Mouse (Mus musculus) heart, postnatal 0 days (tissue): ENCODE results near the gene Skil. TPM values are rescaled to one million over a fixed set of nuclear protein-coding genes. Genes with fewer than 3 reads are reported as not detected.

Experiments
- ATAC-seq: fragments of 200-750 bp; cut with Nextera tagmentation; 2 replicates; pipeline ENCODE4 v1.8.0; 2017; ENCODE audit warnings: low read depth, moderate number of reproducible peaks, moderate library complexity; ENCODE audit not compliant: insufficient read depth
- DNase-seq: peaks from one replicate; pipeline ENCODE4 v3.0.0-alpha.2; 2016; ENCODE audit warnings: low spot score
- H3K27ac ChIP-seq: fragments of 300-500 bp; sonication (generic); 2 replicates; pipeline ENCODE4 v1.5.1; 2014; ENCODE audit warnings: low read depth, mild to moderate bottlenecking
- H3K27me3 ChIP-seq: fragments of 300-500 bp; sonication (generic); 2 replicates; pipeline ENCODE4 v1.6.1; 2014; ENCODE audit warnings: low read length, mixed read lengths; ENCODE audit not compliant: control insufficient read depth, insufficient read depth
- H3K36me3 ChIP-seq: fragments of 300-500 bp; sonication (generic); replicated peaks from 2 replicates; pipeline ENCODE4 v1.6.1; 2014; ENCODE audit warnings: low read length, mixed read lengths; ENCODE audit not compliant: control insufficient read depth, insufficient read depth
- H3K4me1 ChIP-seq: fragments of 300-500 bp; sonication (generic); 2 replicates; pipeline ENCODE4 v1.6.1; 2014; ENCODE audit warnings: antibody characterized with exemption; ENCODE audit not compliant: control insufficient read depth, insufficient read depth
- H3K4me2 ChIP-seq: fragments of 300-500 bp; sonication (generic); 2 replicates; pipeline ENCODE4 v1.6.1; 2014; ENCODE audit warnings: low read depth, mild to moderate bottlenecking, low read length, moderate library complexity
- H3K4me3 ChIP-seq: fragments of 300-500 bp; sonication (generic); 2 replicates; pipeline ENCODE4 v1.5.1; 2014; ENCODE audit warnings: low read depth, low read length
- H3K9ac ChIP-seq: fragments of 300-500 bp; sonication (generic); replicated peaks from 2 replicates; pipeline ENCODE4 v1.6.1; 2014; ENCODE audit warnings: low read depth, low read length, mixed read lengths
- H3K9me3 ChIP-seq: fragments of 300-500 bp; sonication (generic); replicated peaks from 2 replicates; pipeline ENCODE4 v1.6.1; 2016; ENCODE audit warnings: low read length; ENCODE audit not compliant: control insufficient read depth
- CTCF ChIP-seq: IDR thresholded peaks from 2 replicates; pipeline ENCODE4 v1.5.1; 2016; ENCODE audit warnings: antibody characterized with exemption, control low read depth, low read depth
- EP300 ChIP-seq: IDR thresholded peaks from 2 replicates; pipeline ENCODE4 v1.6.1; 2016; ENCODE audit warnings: antibody characterized with exemption, low read depth
- WGBS: fragments of 180-500 bp; shearing (Covaris S2); extraction: QIAGEN DNeasy Blood & Tissue Kit; methylation state at CpG from one replicate; pipeline ENCODE4 v1.1.7; 2014; 5-methylcytosine and 5-hydroxymethylcytosine counted together
- polyA plus RNA-seq: library from polyadenylated mRNA; unstranded; fragments of >200 nt; fragmentation: Nextera tagmentation; extraction: Ambion mirVana; gene quantifications from 2 replicates; pipeline ENCODE4 v1.2.1, GENCODE M21; 2015
- total RNA-seq: library from RNA; depleted of rRNA; stranded (reverse); fragments of >200 nt; gene quantifications from 2 replicates; pipeline ENCODE4 v1.2.3, GENCODE M21; 2014; ENCODE audit warnings: low replicate concordance

Skil gene
- total and polyA plus RNA-seq, 2 experiments from 2014 or later: 10.7 to 13.1 TPM

- peak overlapping the region; percentile 36; the same call in 1 of the 2 replicates for H3K4me2 ChIP-seq
- no peak for ATAC-seq
- 59% methylated on average over 4 of the region's 4 CpGs for WGBS
Observed at GRCm38 (mm10) chr3:31061786-31062120, 33.1 kb upstream of the Skil start.

GRCm38 (mm10) chr3:31062325-31062724 is 32.5 kb upstream of the Skil start:
- Histone ChIP-seq H3K4me3 (no peak overlapping the region), H3K27me3 (no peaks in the 10 kb centered on the region), H3K9me3 (no peaks in the 10 kb centered on the region), H3K36me3 (no peaks in the 10 kb centered on the region), H3K4me1 (no peaks in the 10 kb centered on the region), H3K9ac (no peak overlapping the region), H3K4me2 (no peak overlapping the region), H3K27ac (no peak overlapping the region)
- no peak for ATAC-seq
- 72% methylated on average over 7 of the region's 7 CpGs for WGBS
- TF ChIP-seq EP300 (no peak), CTCF (no peak)
- no peak for DNase-seq

More at GRCm38 (mm10) chr3:31061786-31062120, 33.1 kb upstream of the Skil start:
- Histone ChIP-seq H3K9me3 (no peaks in the 10 kb centered on the region), H3K27ac (no peak overlapping the region), H3K4me3 (peak overlapping the region; percentile 9; the same call in 1 of the 2 replicates), H3K27me3 (no peaks in the 10 kb centered on the region), H3K36me3 (no peaks in the 10 kb centered on the region), H3K9ac (no peak overlapping the region), H3K4me1 (no peaks in the 10 kb centered on the region)
- TF ChIP-seq EP300 (no peak), CTCF (no peak)
- no peak for DNase-seq

- Histone ChIP-seq H3K4me1 (no peaks in the 10 kb centered on the region), H3K9me3 (no peaks in the 10 kb centered on the region), H3K27me3 (no peaks in the 10 kb centered on the region), H3K9ac (no peak overlapping the region), H3K4me2 (no peak overlapping the region), H3K27ac (no peak overlapping the region), H3K36me3 (no peaks in the 10 kb centered on the region), H3K4me3 (no peak overlapping the region)
- DNase-seq (no peak), ATAC-seq (no peak)
- TF ChIP-seq EP300 (no peak), CTCF (no peak)
- WGBS: 79% methylated on average over 7 of the region's 7 CpGs
Observed at GRCm38 (mm10) chr3:31068482-31068881, 26.4 kb upstream of the Skil start.

- DNase-seq (no peak), ATAC-seq (no peak)
- no peak for TF ChIP-seq CTCF
- 89% methylated on average over 14 of the region's 14 CpGs for WGBS
- no peak overlapping the region for H3K27ac ChIP-seq
- H3K9ac ChIP-seq: no peak overlapping the region
- H3K4me3 ChIP-seq: no peak overlapping the region
- no peaks in the 10 kb centered on the region for H3K4me1 ChIP-seq
- no peaks in the 10 kb centered on the region for H3K27me3 ChIP-seq
- no peaks in the 10 kb centered on the region for H3K9me3 ChIP-seq
- no peak overlapping the region for H3K4me2 ChIP-seq
- H3K36me3 ChIP-seq: no peaks in the 10 kb centered on the region
Observed at GRCm38 (mm10) chr3:31071804-31072203, 23.1 kb upstream of the Skil start.

- 60% methylated on average over 11 of the region's 11 CpGs for WGBS
- Histone ChIP-seq H3K27me3 (no peaks in the 10 kb centered on the region), H3K4me3 (no peak overlapping the region), H3K9ac (no peak overlapping the region), H3K4me1 (no peaks in the 10 kb centered on the region), H3K4me2 (no peak overlapping the region), H3K36me3 (no peaks in the 10 kb centered on the region), H3K9me3 (no peaks in the 10 kb centered on the region), H3K27ac (no peak overlapping the region)
- no peak for DNase-seq
- ATAC-seq: no peak
- TF ChIP-seq EP300 (no peak), CTCF (no peak)
Observed at GRCm38 (mm10) chr3:31075808-31076207, 19.1 kb upstream of the Skil start.

GRCm38 (mm10) chr3:31077068-31077703 is 17.7 kb upstream of the Skil start:
- Histone ChIP-seq H3K27ac (no peak overlapping the region), H3K4me2 (no peak overlapping the region), H3K9ac (no peak overlapping the region), H3K36me3 (no peaks in the 10 kb centered on the region), H3K4me1 (no peaks in the 10 kb centered on the region), H3K9me3 (no peaks in the 10 kb centered on the region), H3K27me3 (no peaks in the 10 kb centered on the region), H3K4me3 (no peak overlapping the region)
- ATAC-seq (no peak), DNase-seq (no peak)
- WGBS: 83% methylated on average over 6 of the region's 6 CpGs
- TF ChIP-seq EP300: no peak
- no peak for TF ChIP-seq CTCF
